In the genomic region with DNA sequence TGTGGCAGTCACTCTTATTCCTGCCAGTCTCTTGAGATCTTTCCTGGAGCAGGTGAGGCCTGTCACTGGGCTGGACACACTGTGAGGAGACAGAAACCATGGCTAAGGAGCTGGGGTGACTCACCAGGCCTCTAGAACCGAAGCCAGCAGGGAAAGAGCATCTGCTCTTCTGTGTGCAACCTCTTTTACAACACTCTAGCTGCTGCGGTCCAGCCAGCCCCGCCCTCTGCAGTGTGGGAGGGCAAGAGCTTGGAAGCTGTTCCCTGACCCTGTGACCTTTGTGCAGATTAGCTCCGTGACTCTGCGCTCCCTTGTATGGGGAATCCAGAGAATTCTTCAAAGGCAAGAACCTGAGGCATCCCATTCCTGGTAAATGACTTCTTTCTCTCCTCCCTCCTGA, we compare ENCODE assay signal across 10 mouse cellular contexts.
DNase-seq lines count a peak whose midpoint lies in the region; ATAC-seq and TF ChIP-seq lines count a peak whose summit lies in the region.
"Had no signal": no experiment of that assay in that cellular context is flagged by ENCODE, and none has a peak within 500 bp of the region (broad histone marks: within the 10 kb centered on the region; RNA-seq: fewer than 3 reads in every experiment).

No protein-coding gene starts in this region.

- H3K9me3 ChIP-seq in kidney, embryonic 16.5 days (ENCODE audit: low read length) = no peaks in the 10 kb centered on the region
- no peaks in the 10 kb centered on the region for H3K9me3 ChIP-seq in G1E (replicated peaks)
- H3K9me3 ChIP-seq: embryonic facial prominence, embryonic 15.5 days; midbrain, embryonic 12.5 days had no signal

- no peak for ATAC-seq in kidney, embryonic 16.5 days (ENCODE audit: low FRiP score, low TSS enrichment)
- 0 out of 2 replicates have a peak, but pooled peaks have one; percentile 11 for ATAC-seq in G1E (ENCODE audit: extremely low read depth, insufficient number of reproducible peaks, low FRiP score, poor library complexity, severe bottlenecking)
- no peak for ATAC-seq in erythroblast, adult 5-6 weeks (replicated peaks; ENCODE audit: low FRiP score, poor library complexity, severe bottlenecking)

- peak; percentile 63 for DNase-seq in kidney, adult 9 months
- DNase-seq in G1E (ENCODE audit: low spot score) = no peak
- DNase-seq in embryo, embryonic 9.5 days (ENCODE audit: extremely low spot score) = peak; percentile 74
- peak; percentile 44 to 65 for DNase-seq in kidney, postnatal 36 days
- DNase-seq in thymus, postnatal 25 days = no peak
- DNase-seq in spleen, adult 18-20 months = no peak

- WGBS in kidney, embryonic 16.5 days = 10% methylated on average over 5 of the region's 5 CpGs

- no peak overlapping the region for H3K4me2 ChIP-seq in kidney, embryonic 16.5 days (replicated peaks; ENCODE audit: low read depth, low read length)
- H3K4me2 ChIP-seq: embryonic facial prominence, embryonic 15.5 days; midbrain, embryonic 12.5 days had no signal

- TF ChIP-seq CTCF in G1E (IDR thresholded peaks at IDR 0.05; ENCODE audit: low read depth, low read length) = no peak

- H3K4me3 ChIP-seq in kidney, embryonic 16.5 days (ENCODE audit: low read length) = no peak overlapping the region
- no peak overlapping the region for H3K4me3 ChIP-seq in G1E (ENCODE audit: low read depth, low read length)
- H3K4me3 ChIP-seq: embryonic facial prominence, embryonic 15.5 days; midbrain, embryonic 12.5 days had no signal

- H3K36me3 ChIP-seq in kidney, embryonic 16.5 days (ENCODE audit: insufficient read depth, low read length) = no peaks in the 10 kb centered on the region
- peaks cover 86% of the 10 kb centered on the region for H3K36me3 ChIP-seq in G1E (replicated peaks)
- H3K36me3 ChIP-seq: embryonic facial prominence, embryonic 15.5 days; midbrain, embryonic 12.5 days had no signal

- no peak overlapping the region; the same call in 1 of the 2 replicates for H3K9ac ChIP-seq in kidney, embryonic 16.5 days (replicated peaks; ENCODE audit: low read length)
- H3K9ac ChIP-seq: embryonic facial prominence, embryonic 15.5 days; midbrain, embryonic 12.5 days had no signal

- no peak overlapping the region for H3K27ac ChIP-seq in kidney, embryonic 16.5 days (ENCODE audit: low read length)
- H3K27ac ChIP-seq: embryonic facial prominence, embryonic 15.5 days; midbrain, embryonic 12.5 days had no signal

- peaks cover 34% of the 10 kb centered on the region for H3K4me1 ChIP-seq in kidney, embryonic 16.5 days (ENCODE audit: insufficient read depth, low read length)
- H3K4me1 ChIP-seq in G1E (ENCODE audit: insufficient read depth, low read depth, low read length) = peaks cover 48% of the 10 kb centered on the region
- H3K4me1 ChIP-seq: embryonic facial prominence, embryonic 15.5 days had no signal

- no peaks in the 10 kb centered on the region for H3K27me3 ChIP-seq in kidney, embryonic 16.5 days (ENCODE audit: insufficient read depth, low read length)
- no peaks in the 10 kb centered on the region for H3K27me3 ChIP-seq in G1E (ENCODE audit: insufficient read depth, low read length)
- H3K27me3 ChIP-seq: embryonic facial prominence, embryonic 15.5 days; midbrain, embryonic 12.5 days had no signal

Comparison
In these comparisons a context has a peak if more than half of its experiments do, and no peak if none do; other contexts are left out.
1. DNase-seq: peak in kidney, adult 9 months (single experiment), embryo, embryonic 9.5 days (single experiment) and kidney, postnatal 36 days (2 of 2); none in G1E (single experiment), thymus, postnatal 25 days (single experiment) and spleen, adult 18-20 months (0 of 2).